Mouse (Mus musculus) liver, postnatal 0 days (tissue): ENCODE measurements around the gene Zfp709.
"Not testable (repeated sequence)": the region's sequence is repeated elsewhere in the genome, so short reads cannot be mapped to it uniquely, and the experiment has no call there.

Experiments used
- CTCF ChIP-seq: sonication (generic); IDR thresholded peaks from 2 replicates; pipeline ENCODE4 v1.5.1; 2016; ENCODE audit warnings: antibody characterized with exemption, low read depth
- EP300 ChIP-seq: IDR thresholded peaks from 2 replicates; pipeline ENCODE4 v1.6.1; 2016; ENCODE audit warnings: antibody characterized with exemption, low read depth, mild to moderate bottlenecking

- not testable (repeated sequence) for TF ChIP-seq CTCF, EP300
Measured at GRCm38 (mm10) chr8:71857364-71857763, 24.5 kb upstream of the Zfp709 start.
